Mouse (Mus musculus) cerebellum, adult 9-10 months (tissue): ENCODE results near the gene Zbtb16.
A peak's percentile ranks its signal among the peaks of the same experiment; 100 is the strongest.

Experiments used
- DNase-seq: peaks from one replicate; pipeline ENCODE4 v3.0.0; 2022

The Zbtb16 gene

GRCm38 (mm10) chr9:48761732-48762637, 74.0 kb downstream of the Zbtb16 start:
- DNase-seq, result no peak

GRCm38 (mm10) chr9:48761175-48761556, 74.9 kb downstream of the Zbtb16 start:
- DNase-seq, result no peak

- DNase-seq, result peak; percentile 44
These were observed 75.4 kb downstream of the Zbtb16 start for GRCm38 (mm10) chr9:48760449-48761174.

- no peak for DNase-seq
These were observed 76.9 kb downstream of the Zbtb16 start for GRCm38 (mm10) chr9:48759098-48759497.

- no peak for DNase-seq
These were observed 78.1 kb downstream of the Zbtb16 start for GRCm38 (mm10) chr9:48757650-48758580.

- no peak for DNase-seq
These were observed 79.7 kb downstream of the Zbtb16 start for GRCm38 (mm10) chr9:48756261-48756812.

GRCm38 (mm10) chr9:48755438-48756070, 80.5 kb downstream of the Zbtb16 start:
- DNase-seq, result no peak

- DNase-seq, result no peak
These were observed 81.6 kb downstream of the Zbtb16 start for GRCm38 (mm10) chr9:48754418-48754817.

GRCm38 (mm10) chr9:48753881-48754280, 82.1 kb downstream of the Zbtb16 start:
- no peak for DNase-seq

GRCm38 (mm10) chr9:48751900-48752299, 84.1 kb downstream of the Zbtb16 start:
- no peak for DNase-seq

GRCm38 (mm10) chr9:48749666-48750065, 86.4 kb downstream of the Zbtb16 start:
- no peak for DNase-seq

GRCm38 (mm10) chr9:48749168-48749567, 86.9 kb downstream of the Zbtb16 start:
- no peak for DNase-seq

GRCm38 (mm10) chr9:48748761-48749160, 87.3 kb downstream of the Zbtb16 start:
- DNase-seq, result no peak

GRCm38 (mm10) chr9:48748216-48748615, 87.8 kb downstream of the Zbtb16 start:
- no peak for DNase-seq

- DNase-seq, result no peak
These were observed 89.5 kb downstream of the Zbtb16 start for GRCm38 (mm10) chr9:48746506-48746905.

- DNase-seq, result no peak
These were observed 90.5 kb downstream of the Zbtb16 start for GRCm38 (mm10) chr9:48745347-48746119.

- no peak for DNase-seq
These were observed 91.1 kb downstream of the Zbtb16 start for GRCm38 (mm10) chr9:48744916-48745315.

- DNase-seq, result no peak
These were observed 91.6 kb downstream of the Zbtb16 start for GRCm38 (mm10) chr9:48744451-48744850.

- DNase-seq, result no peak
These were observed 92.4 kb downstream of the Zbtb16 start for GRCm38 (mm10) chr9:48743338-48744285.

GRCm38 (mm10) chr9:48742150-48742549, 93.9 kb downstream of the Zbtb16 start:
- DNase-seq, result no peak
